Mouse (Mus musculus): ENCODE results near the gene Ifi202b. TPM values are rescaled to one million over a fixed set of nuclear protein-coding genes. Genes with fewer than 3 reads are reported as not detected.

Ifi202b gene
- not detected for polyA plus RNA-seq (2014; fragmentation: Illumina TruSeq; extraction: RNeasy Lipid Tissue Mini Kit (QIAGEN cat#74804); ENCODE audit: low read depth, low replicate concordance)

GRCm38 (mm10) chr1:173982694-173983305, at the start of gene Ifi202b:
Gene Ifi202b, minus strand, starts transcription at chr1:173982744.

GRCm38 (mm10) chr1:174031698-174032097, 49.2 kb upstream of the Ifi202b start, which contains the start of gene Ifi205:
Gene Ifi205, minus strand, starts transcription at chr1:174031810.

GRCm38 (mm10) chr1:173941924-173942779, 40.4 kb downstream of the Ifi202b start, which contains the start of the genes Mndal and Ifi203:
Gene Mndal, minus strand, starts transcription at chr1:173942491.
Gene Ifi203, minus strand, starts transcription at chr1:173942672.

Other genes with a start within 250 kb of the Ifi202b start
- 13.1 TPM for gene Ifi207, start 241.0 kb downstream of the Ifi202b start, polyA plus RNA-seq (2014; fragmentation: Illumina TruSeq; extraction: RNeasy Lipid Tissue Mini Kit (QIAGEN cat#74804); ENCODE audit: low read depth, low replicate concordance)
- 40.2 TPM for gene Ifi204, start 215.8 kb downstream of the Ifi202b start, polyA plus RNA-seq (2014; fragmentation: Illumina TruSeq; extraction: RNeasy Lipid Tissue Mini Kit (QIAGEN cat#74804); ENCODE audit: low read depth, low replicate concordance)
- gene Ifi211, start 69.7 kb downstream of the Ifi202b start, polyA plus RNA-seq (2014; fragmentation: Illumina TruSeq; extraction: RNeasy Lipid Tissue Mini Kit (QIAGEN cat#74804); ENCODE audit: low read depth, low replicate concordance): 14.0 TPM
- 98.6 TPM for gene Mndal, start 40.3 kb downstream of the Ifi202b start, polyA plus RNA-seq (2014; fragmentation: Illumina TruSeq; extraction: RNeasy Lipid Tissue Mini Kit (QIAGEN cat#74804); ENCODE audit: low read depth, low replicate concordance)
- 74.8 TPM for gene Ifi203, start 40.1 kb downstream of the Ifi202b start, polyA plus RNA-seq (2014; fragmentation: Illumina TruSeq; extraction: RNeasy Lipid Tissue Mini Kit (QIAGEN cat#74804); ENCODE audit: low read depth, low replicate concordance)
- 8.8 TPM for gene Ifi205, start 49.1 kb upstream of the Ifi202b start, polyA plus RNA-seq (2014; fragmentation: Illumina TruSeq; extraction: RNeasy Lipid Tissue Mini Kit (QIAGEN cat#74804); ENCODE audit: low read depth, low replicate concordance)
- gene Olfr433, start 58.0 kb upstream of the Ifi202b start, polyA plus RNA-seq (2014; fragmentation: Illumina TruSeq; extraction: RNeasy Lipid Tissue Mini Kit (QIAGEN cat#74804); ENCODE audit: low read depth, low replicate concordance): not detected
- gene Olfr432, start 66.5 kb upstream of the Ifi202b start, polyA plus RNA-seq (2014; fragmentation: Illumina TruSeq; extraction: RNeasy Lipid Tissue Mini Kit (QIAGEN cat#74804); ENCODE audit: low read depth, low replicate concordance): not detected
- gene Olfr430, start 83.9 kb upstream of the Ifi202b start, polyA plus RNA-seq (2014; fragmentation: Illumina TruSeq; extraction: RNeasy Lipid Tissue Mini Kit (QIAGEN cat#74804); ENCODE audit: low read depth, low replicate concordance): not detected
- not detected for gene Olfr429, start 101.6 kb upstream of the Ifi202b start, polyA plus RNA-seq (2014; fragmentation: Illumina TruSeq; extraction: RNeasy Lipid Tissue Mini Kit (QIAGEN cat#74804); ENCODE audit: low read depth, low replicate concordance)
- gene Olfr427, start 114.1 kb upstream of the Ifi202b start, polyA plus RNA-seq (2014; fragmentation: Illumina TruSeq; extraction: RNeasy Lipid Tissue Mini Kit (QIAGEN cat#74804); ENCODE audit: low read depth, low replicate concordance): not detected
- gene Olfr231, start 138.4 kb upstream of the Ifi202b start, polyA plus RNA-seq (2014; fragmentation: Illumina TruSeq; extraction: RNeasy Lipid Tissue Mini Kit (QIAGEN cat#74804); ENCODE audit: low read depth, low replicate concordance): not detected
- gene Olfr424, start 148.8 kb upstream of the Ifi202b start, polyA plus RNA-seq (2014; fragmentation: Illumina TruSeq; extraction: RNeasy Lipid Tissue Mini Kit (QIAGEN cat#74804); ENCODE audit: low read depth, low replicate concordance): not detected
- gene Olfr420, start 172.9 kb upstream of the Ifi202b start, polyA plus RNA-seq (2014; fragmentation: Illumina TruSeq; extraction: RNeasy Lipid Tissue Mini Kit (QIAGEN cat#74804); ENCODE audit: low read depth, low replicate concordance): not detected
- gene Spta1, start 190.0 kb upstream of the Ifi202b start, polyA plus RNA-seq (2014; fragmentation: Illumina TruSeq; extraction: RNeasy Lipid Tissue Mini Kit (QIAGEN cat#74804); ENCODE audit: low read depth, low replicate concordance): not detected